Mouse (Mus musculus) ES-E14 (cell line): ENCODE results near the gene Arid5b.

Source experiments
- CHD2 ChIP-seq: IDR thresholded peaks from 2 replicates; pipeline ENCODE4 v1.6.1; 2014; ENCODE audit warnings: mild to moderate bottlenecking, low read depth, low read length, inconsistent platforms
- ZC3H11A ChIP-seq: IDR thresholded peaks from 2 replicates; pipeline ENCODE4 v1.6.1; 2012; ENCODE audit warnings: low read depth, mild to moderate bottlenecking, inconsistent platforms, low read length, borderline replicate concordance
- ZNF384 ChIP-seq: IDR thresholded peaks from 2 replicates; pipeline ENCODE4 v1.6.1; 2012; ENCODE audit warnings: low read depth, low read length, inconsistent platforms

DNA sequence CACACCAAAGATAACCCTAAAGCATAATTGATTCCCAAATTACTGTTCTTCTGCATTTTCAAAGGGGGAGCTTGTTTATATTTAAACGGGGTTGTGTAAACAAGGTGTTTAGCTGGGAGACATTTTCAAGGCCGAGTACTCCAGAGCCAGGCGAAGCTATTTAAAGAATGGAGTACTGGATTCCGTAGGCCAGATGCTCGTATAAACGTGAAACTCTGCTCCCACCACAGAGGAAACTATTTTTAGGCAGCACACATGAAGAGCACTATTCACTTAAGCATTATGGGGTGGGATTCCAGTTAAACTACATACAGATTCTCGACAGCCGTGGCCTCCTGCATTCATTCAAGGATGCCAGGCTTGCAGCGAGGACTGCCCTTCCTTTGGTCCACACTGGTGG, 59.2 kb downstream of the Arid5b start:
- no peak for TF ChIP-seq ZC3H11A
- no peak for TF ChIP-seq CHD2
- no peak for TF ChIP-seq ZNF384
